Mouse (Mus musculus): Measurements from ENCODE around the gene Zfp668.
"Not testable (repeated sequence)": the region's sequence is repeated elsewhere in the genome, so short reads cannot be mapped to it uniquely, and the experiment has no call there.

Gene Zfp668

GRCm38 (mm10) chr7:127840886-127841285 lies 35.7 kb downstream of the Zfp668 start:
- peak; percentile 66 to 78 for DNase-seq

- not testable (repeated sequence) for DNase-seq
Observed at GRCm38 (mm10) chr7:127840031-127840430, 36.6 kb downstream of the Zfp668 start.

- not testable (repeated sequence) for DNase-seq
Observed at GRCm38 (mm10) chr7:127837878-127838277, 38.8 kb downstream of the Zfp668 start.

GRCm38 (mm10) chr7:127837473-127837872 lies 39.2 kb downstream of the Zfp668 start:
- DNase-seq, result no peak

GRCm38 (mm10) chr7:127835550-127835949 lies 41.1 kb downstream of the Zfp668 start:
- no peak for DNase-seq

- DNase-seq, result peak; percentile 75 to 82
Observed at GRCm38 (mm10) chr7:127824176-127824871, 52.3 kb downstream of the Zfp668 start, which contains the start of the genes Stx4a and Stx1b. Stx4a (plus strand) TSS chr7:127824294. Stx1b (minus strand) TSS chr7:127824549.

GRCm38 (mm10) chr7:127823236-127824171 lies 53.1 kb downstream of the Zfp668 start:
- peak in 1 of 2 experiments; percentile 38 for DNase-seq

- no peak for DNase-seq
Observed at GRCm38 (mm10) chr7:127822494-127822893, 54.1 kb downstream of the Zfp668 start.

GRCm38 (mm10) chr7:127820836-127821509 lies 55.7 kb downstream of the Zfp668 start:
- DNase-seq, result peak; percentile 33 to 52

- no peak for DNase-seq
Observed at GRCm38 (mm10) chr7:127817776-127818175, 58.9 kb downstream of the Zfp668 start.

- DNase-seq, result no peak
Observed at GRCm38 (mm10) chr7:127817053-127817452, 59.6 kb downstream of the Zfp668 start.

GRCm38 (mm10) chr7:127815954-127816821 lies 60.4 kb downstream of the Zfp668 start:
- DNase-seq, result peak; percentile 58 to 76

GRCm38 (mm10) chr7:127815116-127815665 lies 61.4 kb downstream of the Zfp668 start:
- no peak for DNase-seq

- peak; percentile 61 for DNase-seq
Observed at GRCm38 (mm10) chr7:127814241-127814921, 62.2 kb downstream of the Zfp668 start.

GRCm38 (mm10) chr7:127813821-127814220 lies 62.8 kb downstream of the Zfp668 start:
- no peak for DNase-seq

All from kidney, postnatal 4 days (tissue).